Mouse (Mus musculus): Measurements from ENCODE around the gene Tmem160.

Gene Tmem160

DNA sequence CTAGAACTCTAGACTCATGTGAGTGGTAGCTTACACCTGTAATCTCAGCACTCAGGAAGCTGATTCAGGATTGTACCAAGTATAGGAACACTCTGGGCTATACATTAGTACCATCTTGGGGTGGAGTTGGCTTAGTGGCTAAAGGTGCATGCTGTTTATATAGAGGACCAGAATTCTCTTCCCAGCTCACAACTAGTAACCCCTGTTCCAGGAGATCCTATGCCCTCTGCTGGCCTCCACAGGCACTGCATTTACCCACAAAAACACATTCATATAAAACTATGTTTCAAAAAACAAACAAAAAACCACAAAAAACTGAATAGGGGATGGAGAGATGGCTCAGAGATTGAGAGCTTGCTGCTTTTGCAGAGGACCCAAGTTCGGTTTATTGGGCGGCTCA lies 40.8 kb downstream of the Tmem160 start:
- DNase-seq, result peak; percentile 57

DNA sequence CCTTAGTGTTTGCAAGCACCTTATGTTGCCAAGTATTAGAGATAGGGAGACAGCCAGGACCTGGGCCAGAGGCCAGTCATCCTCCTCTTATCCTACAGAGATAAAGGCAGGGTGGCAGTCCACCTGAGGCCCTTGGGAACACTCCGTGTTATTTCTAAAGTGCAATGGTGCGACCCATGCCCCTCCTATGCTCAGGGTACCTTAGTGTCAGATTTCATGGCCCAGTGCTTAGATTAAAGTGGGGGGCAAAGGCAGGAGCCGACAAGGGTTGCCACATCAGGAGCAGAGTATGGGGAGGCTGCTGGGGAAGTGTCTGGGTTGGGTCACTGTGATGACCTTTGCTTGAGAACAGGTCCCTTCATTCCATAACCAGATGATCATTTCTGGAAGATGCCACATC lies 43.7 kb downstream of the Tmem160 start:
- DNase-seq, result no peak

GRCm38 (mm10) chr7:16499671-16500104 lies 47.1 kb downstream of the Tmem160 start:
- no peak for DNase-seq

- DNase-seq, result no peak
Observed at GRCm38 (mm10) chr7:16501571-16501970, 49.0 kb downstream of the Tmem160 start.

DNA sequence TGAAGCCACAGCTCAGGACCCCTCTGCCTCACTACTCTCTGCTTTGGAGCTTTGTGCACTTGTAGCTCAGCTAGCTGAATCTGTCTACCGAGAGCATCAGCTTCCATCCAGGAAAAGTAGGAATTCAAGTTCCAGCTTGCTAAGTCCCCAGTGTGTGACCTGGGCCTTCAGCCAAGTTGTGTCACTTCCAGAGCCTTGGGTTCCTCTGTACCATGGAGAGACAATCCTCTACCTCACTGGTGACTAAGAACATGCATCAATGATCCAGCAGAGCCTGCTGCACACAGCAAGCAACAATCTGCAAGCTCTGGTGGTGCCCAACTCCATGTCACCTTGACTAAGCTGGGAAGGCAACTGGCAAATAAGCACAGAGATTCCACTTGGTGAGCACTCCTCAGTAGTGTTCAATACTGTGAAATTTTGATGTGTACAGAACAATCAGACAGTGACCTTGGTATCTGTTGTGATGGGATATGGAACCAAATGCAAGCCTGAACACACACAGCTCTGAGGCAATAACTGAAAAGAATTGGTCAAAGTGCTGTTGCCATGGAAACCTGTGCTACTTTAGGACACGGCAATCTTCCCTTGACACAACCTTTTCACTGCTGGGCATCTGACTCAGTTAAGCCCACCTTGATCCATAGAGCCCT lies 52.1 kb downstream of the Tmem160 start:
- no peak for DNase-seq
